Mouse (Mus musculus) neural tube, embryonic 10.5 days (tissue): ENCODE measurements around the gene Pnp.
"Not testable (repeated sequence)": the region's sequence is repeated elsewhere in the genome, so short reads cannot be mapped to it uniquely, and the experiment has no call there.

Source experiments
- DNase-seq: peaks from one replicate; pipeline ENCODE4 v3.0.0-alpha.2; 2017; ENCODE audit warnings: low spot score; ENCODE audit errors: extremely low spot score

The Pnp gene

DNA sequence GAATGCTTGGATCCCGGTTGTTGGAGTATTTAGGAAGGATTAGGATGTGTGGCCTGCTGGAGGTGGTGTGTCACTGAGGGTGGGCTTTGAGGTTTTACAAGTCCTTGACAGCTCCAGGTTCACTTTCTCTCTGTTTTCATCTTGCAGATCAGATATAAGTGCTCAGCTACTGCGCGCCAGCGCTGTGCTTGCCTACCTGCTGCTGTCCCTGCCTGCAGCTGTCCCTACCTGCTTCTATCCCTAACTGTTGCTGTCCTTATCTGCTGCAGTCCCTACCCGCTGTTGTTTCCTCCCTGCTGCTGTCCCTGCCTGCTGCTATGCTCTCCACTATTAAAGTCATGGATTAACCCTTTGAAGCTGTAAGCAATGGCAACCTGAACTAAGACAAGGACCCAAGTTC is 44.1 kb downstream of the Pnp start:
- no peak for DNase-seq

DNA sequence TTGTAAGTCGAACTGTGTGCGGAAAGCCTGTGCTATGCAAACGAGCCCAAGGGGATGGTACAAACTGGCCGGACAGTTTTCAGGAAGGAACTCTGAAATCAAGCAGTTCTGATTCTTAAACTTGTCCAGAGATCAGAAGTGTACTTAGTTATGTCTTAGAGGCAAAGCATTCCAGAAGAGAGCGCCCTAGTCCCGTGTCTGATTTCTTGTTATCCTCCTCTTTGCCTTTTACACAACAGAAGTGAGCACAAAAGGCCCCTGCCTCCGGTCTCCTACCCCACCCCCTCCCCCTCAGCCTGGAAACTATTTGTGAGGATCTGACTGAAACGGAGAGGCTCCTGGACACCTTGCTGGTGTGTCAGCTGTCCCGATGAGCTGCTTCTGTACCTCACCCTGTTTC is 45.8 kb downstream of the Pnp start:
- peak; percentile 17 for DNase-seq

DNA sequence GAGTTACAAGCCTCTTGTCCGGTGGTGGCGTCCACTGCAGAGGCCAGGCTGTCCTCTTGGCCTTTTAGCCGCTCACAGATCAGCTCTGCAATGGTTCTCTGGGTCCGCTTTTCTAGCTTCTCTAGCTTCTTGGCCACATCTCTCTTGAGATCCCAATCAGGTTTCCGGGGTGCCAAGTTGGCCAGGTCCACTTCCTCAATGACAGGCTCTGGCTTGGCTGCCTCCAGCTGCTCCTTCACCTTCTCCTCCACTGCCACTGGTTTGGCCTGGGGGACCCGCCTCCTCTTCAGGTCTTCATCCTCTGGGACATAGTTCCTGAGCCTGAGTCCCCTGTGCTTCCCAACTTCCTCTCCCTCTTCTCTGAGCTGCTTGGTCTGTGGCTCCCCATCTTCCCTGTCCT is 47.6 kb downstream of the Pnp start:
- not testable (repeated sequence) for DNase-seq

DNA sequence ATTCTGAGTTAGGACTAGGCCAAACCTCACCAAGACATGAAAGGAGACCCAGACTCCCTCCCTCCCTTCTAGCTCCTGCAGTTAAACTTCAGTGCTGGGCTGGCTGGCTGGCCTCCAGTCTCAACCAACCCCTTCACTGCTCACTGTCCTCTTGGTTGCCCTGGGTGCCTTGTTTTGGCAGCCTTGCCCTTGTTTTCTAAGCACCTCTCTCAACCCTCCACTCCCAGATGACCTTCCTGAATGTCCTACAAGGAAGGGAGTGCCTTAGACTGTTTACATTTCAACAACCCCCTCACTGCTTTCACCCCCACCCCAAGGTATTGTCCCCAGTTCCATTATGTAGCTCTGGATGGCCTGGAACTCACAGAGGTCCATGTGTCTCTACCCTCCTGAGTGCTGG is 48.7 kb downstream of the Pnp start:
- DNase-seq = no peak

DNA sequence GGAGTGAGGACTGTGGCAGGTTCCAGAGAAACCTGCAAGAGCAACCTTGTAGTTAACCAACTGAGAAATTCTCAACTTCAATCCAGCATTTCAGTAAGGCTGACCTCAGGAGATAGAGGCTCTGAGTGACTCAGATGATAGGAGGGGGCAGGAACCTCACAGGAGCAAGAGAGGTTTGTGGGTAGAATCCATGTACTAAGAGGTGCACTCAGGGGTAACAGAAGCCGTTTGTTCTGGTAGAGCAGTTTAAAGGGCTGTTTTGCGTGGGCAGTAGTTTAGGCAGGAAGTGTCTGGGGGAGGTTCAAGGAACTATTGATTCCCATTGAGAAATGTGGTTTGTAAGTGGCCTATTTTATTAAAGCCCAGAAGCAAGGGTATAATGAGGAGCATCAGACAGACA is 50.3 kb downstream of the Pnp start:
- no peak for DNase-seq

DNA sequence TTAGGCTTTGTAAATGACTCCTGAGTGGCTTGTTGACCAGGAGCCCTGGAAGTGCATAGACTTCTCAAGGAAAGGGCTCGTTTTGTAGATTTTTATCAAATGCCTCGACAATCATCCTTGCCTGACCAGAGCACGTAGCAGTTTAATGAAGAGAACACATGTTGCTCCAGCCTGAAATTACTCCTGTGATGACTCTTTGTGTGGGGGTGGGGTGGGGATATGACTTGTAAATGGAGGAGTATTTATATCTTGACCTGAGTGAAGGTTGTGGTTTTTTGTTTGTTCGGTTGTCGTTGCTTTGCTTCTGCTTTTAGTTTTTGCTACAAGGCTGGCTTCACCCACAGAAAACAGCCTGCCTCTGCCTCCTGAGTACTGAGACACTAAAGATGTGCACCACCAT is 51.0 kb downstream of the Pnp start:
- no peak for DNase-seq

DNA sequence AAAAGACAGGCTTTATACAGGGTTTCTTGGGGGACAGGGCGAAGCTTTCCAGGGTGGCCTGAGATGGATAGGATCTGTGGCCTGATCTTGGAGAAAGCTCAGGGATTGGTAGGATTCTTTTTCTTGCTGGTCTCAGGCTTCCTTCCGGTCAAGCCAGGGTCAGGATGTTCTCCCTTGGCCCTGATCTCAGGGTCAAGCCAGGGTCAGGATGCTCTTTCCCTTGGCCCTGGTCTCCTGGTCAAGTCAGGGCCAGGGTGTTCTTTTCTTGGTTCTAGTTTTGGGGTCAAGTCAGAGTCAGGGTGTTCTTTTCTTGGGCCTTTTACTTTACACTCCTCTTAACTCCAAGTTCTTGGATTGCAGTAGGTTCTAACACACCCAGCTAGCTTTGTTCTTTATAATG is 56.8 kb downstream of the Pnp start:
- no peak for DNase-seq

DNA sequence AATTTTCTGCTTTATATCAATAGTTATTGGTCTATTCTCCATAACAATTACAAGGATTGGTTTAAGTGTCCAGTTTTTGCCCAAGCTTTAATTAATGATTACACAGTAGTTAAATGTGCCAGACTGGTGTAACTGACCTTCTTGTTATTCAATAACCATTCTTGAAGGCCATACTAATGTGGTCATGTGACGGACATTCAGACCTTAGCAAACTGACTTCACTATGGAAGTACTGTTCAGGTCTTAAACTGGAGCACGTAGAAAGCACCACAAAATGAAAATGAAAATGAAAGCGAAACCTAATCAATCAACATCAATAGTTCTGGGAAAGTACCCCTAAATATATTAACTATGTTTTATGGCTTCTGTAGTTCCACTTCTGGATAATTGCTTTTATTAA is 60.2 kb downstream of the Pnp start:
- DNase-seq = no peak

DNA sequence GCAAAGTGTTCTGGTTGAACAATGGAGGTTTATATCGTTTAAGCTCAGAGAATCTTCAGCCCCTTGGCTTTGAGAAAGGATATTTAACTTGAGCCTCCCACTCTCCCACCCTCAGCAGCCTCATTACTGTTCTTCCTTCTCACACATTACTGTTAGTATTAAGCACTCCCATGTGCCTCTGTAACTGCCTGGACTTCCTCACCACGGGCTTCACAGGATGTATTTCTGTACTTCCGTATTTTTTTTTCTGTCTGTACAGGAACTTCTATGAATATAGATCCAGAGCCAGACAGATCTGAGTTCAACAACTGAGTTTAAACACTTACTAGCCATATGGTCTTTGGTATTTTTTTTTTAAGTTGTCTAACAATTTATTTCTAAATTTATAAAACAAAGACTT is 66.2 kb downstream of the Pnp start:
- DNase-seq = no peak

DNA sequence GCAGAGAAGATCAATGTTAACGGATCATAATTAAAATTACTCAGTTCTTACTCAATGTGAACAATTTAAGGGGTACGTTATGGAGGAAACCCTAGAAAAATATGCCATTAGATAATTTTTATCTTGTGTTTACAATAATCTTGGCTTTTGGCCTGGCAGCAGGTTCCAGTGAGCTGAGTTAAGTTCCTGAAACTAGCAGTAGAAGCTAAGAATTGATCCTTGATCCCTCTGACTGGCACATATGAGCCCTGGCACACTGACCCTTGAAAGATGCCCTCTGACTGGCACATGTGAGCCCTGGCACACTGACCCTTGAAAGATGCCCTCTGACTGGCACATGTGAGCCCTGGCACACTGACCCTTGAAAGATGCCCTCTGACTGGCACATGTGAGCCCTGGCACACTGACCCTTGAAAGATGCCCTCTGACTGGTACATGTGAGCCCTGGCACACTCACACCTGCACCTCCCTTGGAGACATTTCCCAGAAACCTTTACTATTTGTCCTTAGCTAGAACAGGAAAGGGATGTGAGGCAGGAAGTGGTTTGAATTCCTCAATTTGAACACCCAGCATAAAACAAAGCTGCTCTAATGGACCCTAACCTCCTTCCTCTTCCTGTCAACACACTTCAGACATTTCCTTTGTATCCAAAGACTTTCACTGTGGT is 67.3 kb downstream of the Pnp start:
- DNase-seq = no peak

DNA sequence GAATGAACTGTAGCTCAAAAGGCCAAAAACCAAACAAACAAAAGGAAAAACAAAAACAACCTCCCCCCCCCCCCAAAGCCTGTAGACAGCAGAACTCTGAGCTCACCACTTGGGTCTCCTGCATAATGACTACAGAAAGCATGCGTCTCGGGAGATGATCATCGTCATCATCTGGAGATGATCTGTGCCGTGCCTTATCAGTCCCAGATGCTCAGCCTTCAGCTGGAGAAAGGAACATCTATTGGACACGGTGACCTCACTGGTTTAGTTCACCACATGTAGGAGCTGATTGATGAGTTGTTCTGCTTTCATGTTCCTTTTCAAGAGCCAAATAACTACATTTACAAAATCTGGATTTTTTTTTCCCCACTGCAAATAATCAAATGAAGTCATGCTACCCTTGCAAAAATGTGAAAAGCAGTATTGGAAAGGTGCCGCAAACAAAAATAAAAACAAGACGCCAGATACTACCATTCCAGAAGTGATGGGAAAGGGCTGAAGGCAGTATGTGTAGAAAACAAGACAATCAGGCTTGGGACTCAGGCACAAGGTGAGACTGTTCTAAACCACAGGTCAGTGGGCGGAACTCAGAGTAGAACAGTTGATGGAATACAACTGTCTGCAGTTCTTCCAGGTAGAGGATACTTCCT is 76.4 kb downstream of the Pnp start, which contains the start of gene Rnase10:
TSS of gene Rnase10 (plus strand) at position 600 of the 650 bp plus-strand sequence.
- DNase-seq = no peak

DNA sequence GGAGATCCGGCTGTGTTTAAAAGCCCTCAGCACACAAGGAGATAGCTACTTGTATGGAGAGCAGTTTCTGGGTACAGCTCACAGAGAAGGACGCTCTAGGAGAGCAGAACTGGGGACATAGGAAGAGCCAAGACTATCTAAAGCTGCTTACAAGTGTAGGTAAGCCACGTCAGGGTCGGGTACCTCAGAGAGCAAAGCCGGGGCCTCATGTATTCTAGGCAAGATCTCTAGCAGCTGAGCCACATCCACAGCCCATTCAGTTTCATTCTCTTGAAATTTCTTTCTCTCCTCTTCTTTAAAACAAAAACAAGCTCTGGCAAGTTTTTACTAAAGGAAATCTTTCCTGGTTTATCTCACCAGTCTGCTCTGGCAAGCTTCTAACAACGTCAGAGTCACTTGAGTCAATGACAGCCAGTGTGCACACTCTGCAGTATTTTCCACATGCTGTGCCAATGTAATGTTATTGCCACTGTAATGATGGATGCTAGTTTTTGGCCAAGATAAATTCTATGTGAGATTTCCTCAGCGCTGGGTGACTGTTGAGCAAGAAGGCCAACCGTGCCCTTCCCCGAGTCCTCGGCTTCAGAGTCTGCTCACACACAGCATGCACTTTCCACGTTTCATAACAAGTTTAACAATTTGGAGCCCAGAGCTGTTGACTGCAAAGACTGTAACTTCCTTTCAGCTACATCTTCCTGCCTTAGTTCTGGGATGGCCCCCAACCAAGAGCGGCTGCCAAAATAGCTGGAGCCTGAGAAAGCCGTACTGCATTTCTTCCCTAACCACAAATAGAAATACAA is 77.2 kb downstream of the Pnp start:
- DNase-seq = no peak

DNA sequence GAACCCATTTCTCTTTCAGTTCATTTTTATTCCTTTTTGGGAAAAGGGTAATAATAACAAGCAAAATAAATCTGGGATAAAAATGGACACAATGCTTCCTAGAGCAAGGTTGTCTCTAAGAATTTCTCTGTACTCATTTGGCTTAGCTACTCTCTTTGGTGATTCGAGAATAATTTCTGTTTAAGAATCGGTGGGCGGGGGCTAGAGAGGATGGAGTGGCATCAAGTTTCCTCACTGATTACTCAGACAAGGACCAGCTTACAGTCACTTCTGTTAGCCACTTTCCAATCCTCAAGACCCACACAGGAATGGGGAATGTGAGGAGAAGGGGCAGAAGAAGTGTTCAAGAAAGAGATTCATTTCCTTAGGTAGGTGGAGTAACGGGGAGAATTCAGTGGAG is 77.9 kb downstream of the Pnp start:
- no peak for DNase-seq

DNA sequence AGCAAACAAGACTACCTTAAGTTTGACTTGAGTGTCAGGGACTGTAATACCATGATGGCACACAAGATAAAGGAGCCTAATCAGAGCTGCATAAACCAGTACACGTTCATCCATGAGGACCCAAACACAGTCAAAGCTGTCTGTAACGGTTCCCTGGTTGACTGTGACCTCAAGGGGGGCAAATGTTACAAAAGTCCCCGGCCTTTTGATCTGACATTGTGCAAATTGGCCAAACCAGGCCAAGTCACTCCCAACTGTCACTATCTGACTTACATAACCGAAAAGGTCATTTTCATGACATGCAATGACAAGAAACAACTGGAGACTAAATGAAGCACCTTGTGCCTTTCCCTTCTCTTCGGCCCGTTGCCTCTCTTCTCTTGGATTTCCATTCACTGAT is 78.7 kb downstream of the Pnp start:
- DNase-seq = no peak

DNA sequence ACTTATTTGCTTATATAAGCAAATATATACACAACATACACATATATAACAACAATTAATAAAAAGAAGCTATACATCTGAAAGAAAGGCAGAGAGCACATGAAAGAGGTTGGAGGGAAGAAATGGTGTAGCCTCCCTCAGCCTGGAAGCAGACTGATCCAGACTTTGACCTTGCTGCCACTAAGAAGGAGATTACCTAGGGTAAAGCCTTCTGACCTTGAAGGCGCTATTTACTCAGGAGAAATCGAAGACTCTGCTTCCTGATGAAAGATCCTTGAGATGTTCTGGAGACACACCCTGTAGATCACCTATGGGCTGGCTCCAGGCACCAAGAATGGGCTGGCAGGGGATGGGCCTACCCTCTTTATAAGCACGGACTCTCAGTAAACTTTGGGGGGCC is 83.8 kb downstream of the Pnp start:
- not testable (repeated sequence) for DNase-seq
